Mouse (Mus musculus) forebrain, embryonic 11.5 days (tissue): Measurements from ENCODE around the gene Slc35f1. TPM values are rescaled to one million over a fixed set of nuclear protein-coding genes. Genes with fewer than 3 reads are reported as not detected.

Experiments used
- ATAC-seq: fragments of 200-750 bp; cut with Nextera tagmentation; replicated peaks from 2 replicates; pipeline ENCODE4 v1.8.0; 2017; ENCODE audit warnings: moderate TSS enrichment; ENCODE audit not compliant: low FRiP score
- DNase-seq: peaks from one replicate; pipeline ENCODE4 v3.0.0-alpha.2; 2017; ENCODE audit warnings: low spot score
- H3K27ac ChIP-seq: fragments of 300-500 bp; sonication (generic); 2 replicates; pipeline ENCODE4 v1.5.1; 2014; ENCODE audit warnings: low read depth, low read length
- H3K27me3 ChIP-seq: fragments of 300-500 bp; sonication (generic); 2 replicates; pipeline ENCODE4 v1.6.1; 2014; ENCODE audit warnings: mild to moderate bottlenecking, low read length, mixed read lengths; ENCODE audit not compliant: control insufficient read depth, insufficient read depth
- H3K36me3 ChIP-seq: fragments of 300-500 bp; sonication (generic); 2 replicates; pipeline ENCODE4 v1.6.1; 2014; ENCODE audit warnings: mild to moderate bottlenecking, low read length, moderate library complexity, mixed read lengths; ENCODE audit not compliant: control insufficient read depth, insufficient read depth
- H3K4me1 ChIP-seq: fragments of 300-500 bp; sonication (generic); replicated peaks from 2 replicates; pipeline ENCODE4 v1.6.1; 2014; ENCODE audit warnings: low read length, mixed read lengths; ENCODE audit not compliant: control insufficient read depth, insufficient read depth
- H3K4me2 ChIP-seq: fragments of 300-500 bp; sonication (generic); 2 replicates; pipeline ENCODE4 v1.6.1; 2014; ENCODE audit warnings: low read depth, mild to moderate bottlenecking, low read length, moderate library complexity, mixed read lengths; ENCODE audit not compliant: severe bottlenecking
- H3K4me3 ChIP-seq: fragments of 300-500 bp; sonication (generic); 2 replicates; pipeline ENCODE4 v1.5.1; 2014; ENCODE audit warnings: low read depth, low read length
- H3K9ac ChIP-seq: fragments of 300-500 bp; sonication (generic); 2 replicates; pipeline ENCODE4 v1.6.1; 2014; ENCODE audit warnings: low read length
- H3K9me3 ChIP-seq: fragments of 300-500 bp; sonication (generic); 2 replicates; pipeline ENCODE4 v1.6.1; 2016; ENCODE audit warnings: low read length, mixed read lengths; ENCODE audit not compliant: control insufficient read depth
- WGBS: fragments of 180-500 bp; shearing (Covaris S2); extraction: QIAGEN DNeasy Blood & Tissue Kit; methylation state at CpG from one replicate; pipeline ENCODE4 v1.1.7; 2014; 5-methylcytosine and 5-hydroxymethylcytosine counted together
- polyA plus RNA-seq: library from polyadenylated mRNA; unstranded; fragments of >200 nt; fragmentation: Nextera tagmentation; extraction: Ambion mirVana; gene quantifications from 2 replicates; pipeline ENCODE4 v1.2.1, GENCODE M21; 2014

Gene Slc35f1
- polyA plus RNA-seq, 1 experiment from 2014 or later = 28.2 TPM

- Histone ChIP-seq H3K27me3 (no peaks in the 10 kb centered on the region), H3K36me3 (no peaks in the 10 kb centered on the region), H3K4me2 (no peak overlapping the region), H3K9ac (no peak overlapping the region), H3K4me1 (no peaks in the 10 kb centered on the region), H3K9me3 (no peaks in the 10 kb centered on the region), H3K27ac (no peak overlapping the region), H3K4me3 (no peak overlapping the region)
- ATAC-seq (no peak), DNase-seq (no peak)
- 72% methylated on average over 1 of the region's 1 CpGs for WGBS
Measured at GRCm38 (mm10) chr10:52932159-52932558, 241.8 kb downstream of the Slc35f1 start.

GRCm38 (mm10) chr10:52934615-52935014 lies 244.3 kb downstream of the Slc35f1 start:
- no peaks in the 10 kb centered on the region for H3K36me3 ChIP-seq
- no peak overlapping the region for H3K9ac ChIP-seq
- ATAC-seq (no peak), DNase-seq (no peak)
- no peak overlapping the region for H3K4me3 ChIP-seq
- no peaks in the 10 kb centered on the region for H3K9me3 ChIP-seq
- no peak overlapping the region for H3K27ac ChIP-seq
- H3K27me3 ChIP-seq = no peaks in the 10 kb centered on the region
- H3K4me2 ChIP-seq = no peak overlapping the region
- no peaks in the 10 kb centered on the region for H3K4me1 ChIP-seq

- no peak for ATAC-seq
- H3K9ac ChIP-seq = no peak overlapping the region
- no peaks in the 10 kb centered on the region for H3K36me3 ChIP-seq
- no peak for DNase-seq
- no peak overlapping the region for H3K4me2 ChIP-seq
- no peaks in the 10 kb centered on the region; the same call in 1 of the 2 replicates for H3K4me1 ChIP-seq
- H3K4me3 ChIP-seq = no peak overlapping the region
- WGBS = 74% methylated on average over 1 of the region's 1 CpGs
- no peaks in the 10 kb centered on the region for H3K27me3 ChIP-seq
- no peaks in the 10 kb centered on the region for H3K9me3 ChIP-seq
- H3K27ac ChIP-seq = no peak overlapping the region
Measured at GRCm38 (mm10) chr10:52940111-52940830, 249.9 kb downstream of the Slc35f1 start.

- Histone ChIP-seq H3K9me3 (no peaks in the 10 kb centered on the region), H3K9ac (no peak overlapping the region), H3K36me3 (no peaks in the 10 kb centered on the region), H3K4me1 (no peaks in the 10 kb centered on the region; the same call in 1 of the 2 replicates), H3K27me3 (no peaks in the 10 kb centered on the region), H3K4me3 (no peak overlapping the region), H3K27ac (no peak overlapping the region), H3K4me2 (no peak overlapping the region)
- WGBS = 70% methylated on average over 5 of the region's 5 CpGs
- DNase-seq (no peak), ATAC-seq (no peak)
Measured at GRCm38 (mm10) chr10:52940831-52941216, 250.5 kb downstream of the Slc35f1 start.

GRCm38 (mm10) chr10:52952581-52952980 lies 262.2 kb downstream of the Slc35f1 start:
- Histone ChIP-seq H3K4me2 (no peak overlapping the region), H3K36me3 (no peaks in the 10 kb centered on the region), H3K27ac (no peak overlapping the region), H3K4me1 (no peaks in the 10 kb centered on the region), H3K9ac (no peak overlapping the region), H3K27me3 (no peaks in the 10 kb centered on the region), H3K9me3 (no peaks in the 10 kb centered on the region), H3K4me3 (no peak overlapping the region)
- no peak for ATAC-seq
- DNase-seq = no peak
- WGBS = 88% methylated on average over 3 of the region's 3 CpGs

- Histone ChIP-seq H3K9me3 (no peaks in the 10 kb centered on the region), H3K36me3 (no peaks in the 10 kb centered on the region), H3K4me2 (no peak overlapping the region), H3K27ac (no peak overlapping the region), H3K9ac (no peak overlapping the region), H3K4me3 (no peak overlapping the region), H3K27me3 (no peaks in the 10 kb centered on the region), H3K4me1 (no peaks in the 10 kb centered on the region)
- ATAC-seq (no peak), DNase-seq (no peak)
- 82% methylated on average over 4 of the region's 4 CpGs for WGBS
Measured at GRCm38 (mm10) chr10:52956728-52957127, 266.4 kb downstream of the Slc35f1 start.

GRCm38 (mm10) chr10:52979251-52979650 lies 288.9 kb downstream of the Slc35f1 start:
- Histone ChIP-seq H3K36me3 (no peaks in the 10 kb centered on the region), H3K4me2 (no peak overlapping the region), H3K4me3 (no peak overlapping the region), H3K9ac (no peak overlapping the region), H3K9me3 (no peaks in the 10 kb centered on the region), H3K4me1 (no peaks in the 10 kb centered on the region), H3K27me3 (no peaks in the 10 kb centered on the region), H3K27ac (no peak overlapping the region)
- DNase-seq (no peak), ATAC-seq (no peak)
- 93% methylated on average over 1 of the region's 1 CpGs for WGBS

GRCm38 (mm10) chr10:52982836-52983235 lies 292.5 kb downstream of the Slc35f1 start:
- H3K9ac ChIP-seq = no peak overlapping the region
- ATAC-seq = no peak
- 93% methylated on average over 1 of the region's 1 CpGs for WGBS
- DNase-seq = no peak
- H3K27me3 ChIP-seq = no peaks in the 10 kb centered on the region
- no peaks in the 10 kb centered on the region for H3K36me3 ChIP-seq
- H3K27ac ChIP-seq = no peak overlapping the region
- H3K4me2 ChIP-seq = no peak overlapping the region
- H3K4me1 ChIP-seq = no peaks in the 10 kb centered on the region
- no peak overlapping the region for H3K4me3 ChIP-seq
- no peaks in the 10 kb centered on the region for H3K9me3 ChIP-seq

- no peak overlapping the region for H3K9ac ChIP-seq
- no peaks in the 10 kb centered on the region for H3K9me3 ChIP-seq
- H3K4me3 ChIP-seq = no peak overlapping the region
- DNase-seq = no peak
- 71% methylated on average over 2 of the region's 2 CpGs for WGBS
- H3K27me3 ChIP-seq = no peaks in the 10 kb centered on the region
- no peak overlapping the region for H3K27ac ChIP-seq
- no peak overlapping the region for H3K4me2 ChIP-seq
- H3K36me3 ChIP-seq = no peaks in the 10 kb centered on the region
- no peak for ATAC-seq
- H3K4me1 ChIP-seq = no peaks in the 10 kb centered on the region
Measured at GRCm38 (mm10) chr10:52992246-52992645, 301.9 kb downstream of the Slc35f1 start.
